Mouse (Mus musculus) midbrain, embryonic 16.5 days (tissue): ENCODE data around the gene Npm1. TPM values are rescaled to one million over a fixed set of nuclear protein-coding genes. Genes with fewer than 3 reads are reported as not detected.
A peak's percentile ranks its signal among the peaks of the same experiment; 100 is the strongest.

Source experiments
- ATAC-seq: fragments of 200-750 bp; cut with Nextera tagmentation; 2 replicates; pipeline ENCODE4 v1.8.0; 2017; ENCODE audit warnings: moderate TSS enrichment
- H3K27ac ChIP-seq: fragments of 300-500 bp; sonication (generic); 2 replicates; pipeline ENCODE4 v1.5.1; 2014; ENCODE audit warnings: mild to moderate bottlenecking, low read length, mixed read lengths
- H3K27me3 ChIP-seq: fragments of 300-500 bp; sonication (generic); 2 replicates; pipeline ENCODE4 v1.6.1; 2014; ENCODE audit warnings: low read depth, low read length, mixed read lengths; ENCODE audit not compliant: control insufficient read depth, insufficient read depth
- H3K36me3 ChIP-seq: fragments of 300-500 bp; sonication (generic); 2 replicates; pipeline ENCODE4 v1.6.1; 2014; ENCODE audit warnings: mild to moderate bottlenecking, low read length, moderate library complexity, mixed read lengths; ENCODE audit not compliant: control insufficient read depth, insufficient read depth
- H3K4me1 ChIP-seq: fragments of 300-500 bp; sonication (generic); 2 replicates; pipeline ENCODE4 v1.6.1; 2014; ENCODE audit warnings: mild to moderate bottlenecking, low read length, mixed read lengths; ENCODE audit not compliant: control insufficient read depth, insufficient read depth
- H3K4me2 ChIP-seq: fragments of 300-500 bp; sonication (generic); 2 replicates; pipeline ENCODE4 v1.6.1; 2014; ENCODE audit warnings: mild to moderate bottlenecking, low read length, mixed read lengths
- H3K4me3 ChIP-seq: fragments of 300-500 bp; sonication (generic); 2 replicates; pipeline ENCODE4 v1.5.1; 2014; ENCODE audit warnings: low read depth, mild to moderate bottlenecking, low read length, moderate library complexity, mixed read lengths
- H3K9ac ChIP-seq: fragments of 300-500 bp; sonication (generic); 2 replicates; pipeline ENCODE4 v1.6.1; 2014; ENCODE audit warnings: low read depth, low read length, mixed read lengths
- H3K9me3 ChIP-seq: fragments of 300-500 bp; sonication (generic); replicated peaks from 2 replicates; pipeline ENCODE4 v1.6.1; 2014; ENCODE audit warnings: mild to moderate bottlenecking, low read length, mixed read lengths; ENCODE audit not compliant: control insufficient read depth, poor library complexity, severe bottlenecking
- WGBS: fragments of 180-500 bp; shearing (Covaris S2); extraction: QIAGEN DNeasy Blood & Tissue Kit; methylation state at CpG from one replicate; pipeline ENCODE4 v1.1.7; 2014; 5-methylcytosine and 5-hydroxymethylcytosine counted together
- polyA plus RNA-seq: library from polyadenylated mRNA; unstranded; fragments of >200 nt; fragmentation: Nextera tagmentation; extraction: Ambion mirVana; gene quantifications from 2 replicates; pipeline ENCODE4 v1.2.1, GENCODE M21; 2015

Gene Npm1
- polyA plus RNA-seq, 1 experiment from 2014 or later = 349 TPM

- Histone ChIP-seq H3K9me3 (no peaks in the 10 kb centered on the region), H3K36me3 (peaks cover 10% of the 10 kb centered on the region), H3K4me1 (peaks cover 28% of the 10 kb centered on the region), H3K4me2 (peak overlapping the region; percentile 93), H3K4me3 (peak overlapping the region; percentile 64), H3K27ac (no peak overlapping the region; the same call in 1 of the 2 replicates), H3K9ac (peak overlapping the region; percentile 28; the same call in 1 of the 2 replicates), H3K27me3 (peaks cover 5% of the 10 kb centered on the region)
- 2% methylated on average over 9 of the region's 9 CpGs for WGBS
- peak; percentile 36 for ATAC-seq
Observed at GRCm38 (mm10) chr11:33146143-33146497, 16.9 kb downstream of the Npm1 start.

- 6% methylated on average over 7 of the region's 7 CpGs for WGBS
- H3K9ac ChIP-seq = peak overlapping the region; percentile 28; the same call in 1 of the 2 replicates
- peaks cover 6% of the 10 kb centered on the region for H3K36me3 ChIP-seq
- H3K4me3 ChIP-seq = peak overlapping the region; percentile 8; the same call in 1 of the 2 replicates
- H3K4me1 ChIP-seq = peaks cover 28% of the 10 kb centered on the region
- peaks cover 5% of the 10 kb centered on the region for H3K27me3 ChIP-seq
- no peak overlapping the region for H3K27ac ChIP-seq
- H3K9me3 ChIP-seq = no peaks in the 10 kb centered on the region
- no peak for ATAC-seq
- peak overlapping the region; percentile 93 for H3K4me2 ChIP-seq
Observed at GRCm38 (mm10) chr11:33145201-33146142, 17.5 kb downstream of the Npm1 start.

GRCm38 (mm10) chr11:33143906-33144305 is 19.1 kb downstream of the Npm1 start:
- ATAC-seq = no peak
- peaks cover 5% of the 10 kb centered on the region for H3K27me3 ChIP-seq
- H3K9me3 ChIP-seq = no peaks in the 10 kb centered on the region
- no peak overlapping the region for H3K4me3 ChIP-seq
- peak overlapping the region; percentile 15; the same call in 1 of the 2 replicates for H3K4me2 ChIP-seq
- no peak overlapping the region for H3K27ac ChIP-seq
- peaks cover 28% of the 10 kb centered on the region for H3K4me1 ChIP-seq
- no peaks in the 10 kb centered on the region for H3K36me3 ChIP-seq
- 5% methylated on average over 9 of the region's 9 CpGs for WGBS
- H3K9ac ChIP-seq = no peak overlapping the region

GRCm38 (mm10) chr11:33142801-33143200 is 20.2 kb downstream of the Npm1 start:
- ATAC-seq = no peak
- Histone ChIP-seq H3K9ac (no peak overlapping the region), H3K4me1 (peaks cover 27% of the 10 kb centered on the region), H3K27me3 (peaks cover 5% of the 10 kb centered on the region), H3K27ac (no peak overlapping the region), H3K4me3 (no peak overlapping the region), H3K4me2 (no peak overlapping the region), H3K9me3 (no peaks in the 10 kb centered on the region), H3K36me3 (no peaks in the 10 kb centered on the region)
- WGBS = 86% methylated on average over 1 of the region's 1 CpGs

GRCm38 (mm10) chr11:33140111-33140460 is 22.9 kb downstream of the Npm1 start:
- 93% methylated on average over 5 of the region's 5 CpGs for WGBS
- Histone ChIP-seq H3K4me3 (no peak overlapping the region), H3K9ac (no peak overlapping the region), H3K27me3 (no peaks in the 10 kb centered on the region; the same call in none of the 2 replicates), H3K27ac (no peak overlapping the region), H3K36me3 (no peaks in the 10 kb centered on the region), H3K4me1 (peaks cover 8% of the 10 kb centered on the region; the same call in 1 of the 2 replicates), H3K4me2 (no peak overlapping the region), H3K9me3 (no peaks in the 10 kb centered on the region)
- no peak for ATAC-seq

- Histone ChIP-seq H3K27ac (no peak overlapping the region), H3K4me3 (no peak overlapping the region), H3K9me3 (no peaks in the 10 kb centered on the region), H3K27me3 (no peaks in the 10 kb centered on the region; the same call in none of the 2 replicates), H3K4me1 (peaks cover 8% of the 10 kb centered on the region; the same call in 1 of the 2 replicates), H3K36me3 (no peaks in the 10 kb centered on the region), H3K4me2 (no peak overlapping the region), H3K9ac (no peak overlapping the region)
- no peak for ATAC-seq
- 83% methylated on average over 9 of the region's 9 CpGs for WGBS
Observed at GRCm38 (mm10) chr11:33139458-33140110, 23.4 kb downstream of the Npm1 start.

GRCm38 (mm10) chr11:33138686-33139085 is 24.3 kb downstream of the Npm1 start:
- H3K4me2 ChIP-seq = no peak overlapping the region
- H3K9me3 ChIP-seq = no peaks in the 10 kb centered on the region
- H3K9ac ChIP-seq = no peak overlapping the region
- peaks cover under 1% of the 10 kb centered on the region; the same call in 1 of the 2 replicates for H3K4me1 ChIP-seq
- no peak overlapping the region for H3K27ac ChIP-seq
- H3K36me3 ChIP-seq = no peaks in the 10 kb centered on the region
- ATAC-seq = no peak
- 91% methylated on average over 5 of the region's 5 CpGs for WGBS
- no peak overlapping the region for H3K4me3 ChIP-seq
- H3K27me3 ChIP-seq = no peaks in the 10 kb centered on the region; the same call in none of the 2 replicates

- Histone ChIP-seq H3K9me3 (no peaks in the 10 kb centered on the region), H3K9ac (no peak overlapping the region), H3K4me3 (no peak overlapping the region), H3K27ac (no peak overlapping the region), H3K4me2 (no peak overlapping the region), H3K4me1 (no peaks in the 10 kb centered on the region), H3K27me3 (no peaks in the 10 kb centered on the region), H3K36me3 (no peaks in the 10 kb centered on the region)
- no peak for ATAC-seq
- WGBS = 91% methylated on average over 8 of the region's 8 CpGs
Observed at GRCm38 (mm10) chr11:33134391-33134986, 28.5 kb downstream of the Npm1 start.
